Mouse (Mus musculus): ENCODE measurements around the gene Smtnl2. TPM values are rescaled to one million over a fixed set of nuclear protein-coding genes. Genes with fewer than 3 reads are reported as not detected.

Smtnl2 gene
- total RNA-seq, 2 experiments from 2014 or later, result 1.2 TPM; not detected in 1

DNA sequence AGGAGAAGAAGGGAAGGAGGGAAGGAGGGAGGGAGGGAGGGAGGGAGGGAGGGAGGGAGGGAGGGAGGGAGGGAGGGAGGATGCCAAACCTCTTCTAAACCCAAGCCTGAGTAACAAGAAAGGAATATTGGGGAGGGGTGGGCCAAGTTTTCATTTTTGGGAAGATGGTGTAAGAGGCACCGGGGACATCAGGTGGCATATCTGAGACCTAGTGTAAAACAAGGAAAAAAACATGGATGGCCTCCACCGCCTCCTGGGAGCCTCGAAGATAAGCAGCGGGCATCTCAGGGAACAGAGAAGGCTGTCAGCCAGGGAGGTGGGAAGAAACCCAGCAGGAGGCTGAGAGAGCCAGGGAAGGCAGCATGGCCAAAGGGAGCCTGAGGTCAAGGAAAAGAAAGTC, 6.0 kb downstream of the Smtnl2 start:
- ATAC-seq (replicated peaks; ENCODE audit: poor library complexity, severe bottlenecking), result no peak

DNA sequence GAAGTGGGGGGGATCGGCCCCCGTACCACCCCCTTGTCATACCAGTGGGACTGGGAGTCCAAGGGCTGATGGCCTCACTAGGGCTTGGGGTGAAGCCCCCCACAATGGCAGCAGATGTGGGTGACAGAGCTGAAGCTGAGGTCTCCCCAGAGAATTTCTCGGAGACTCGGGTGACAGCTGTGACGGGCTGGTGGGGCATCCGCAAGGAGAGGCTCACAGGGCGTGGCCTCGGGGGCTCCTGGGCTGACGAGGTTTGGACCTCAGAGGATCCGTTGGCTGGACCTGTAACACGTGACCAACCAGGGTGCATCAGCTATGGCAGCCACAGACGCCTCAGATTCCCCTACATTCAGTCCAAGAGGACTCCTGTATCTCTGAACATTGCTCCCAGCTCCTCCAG, 8.5 kb downstream of the Smtnl2 start:
- no peak for ATAC-seq (replicated peaks; ENCODE audit: poor library complexity, severe bottlenecking)

DNA sequence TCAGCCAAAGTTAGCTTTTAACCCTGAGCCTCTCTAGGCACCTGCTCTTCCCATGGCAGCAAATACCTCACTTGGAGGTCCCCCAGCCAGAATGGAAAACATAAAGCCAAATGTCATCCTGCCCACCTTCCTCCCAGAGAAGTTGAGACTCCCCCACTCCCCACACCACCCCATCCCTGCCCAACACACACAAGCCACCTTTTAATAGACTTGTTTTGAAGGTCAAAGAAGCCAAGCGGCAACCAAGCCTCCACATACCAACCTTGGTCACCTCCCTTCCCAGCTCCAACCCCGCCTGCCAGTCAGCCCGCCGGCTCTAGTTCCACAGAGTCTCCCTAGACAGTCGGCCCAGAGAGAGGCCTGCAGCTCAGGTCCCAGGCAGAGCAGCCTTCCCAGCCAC, 9.5 kb downstream of the Smtnl2 start:
- no peak for ATAC-seq (replicated peaks; ENCODE audit: poor library complexity, severe bottlenecking)

DNA sequence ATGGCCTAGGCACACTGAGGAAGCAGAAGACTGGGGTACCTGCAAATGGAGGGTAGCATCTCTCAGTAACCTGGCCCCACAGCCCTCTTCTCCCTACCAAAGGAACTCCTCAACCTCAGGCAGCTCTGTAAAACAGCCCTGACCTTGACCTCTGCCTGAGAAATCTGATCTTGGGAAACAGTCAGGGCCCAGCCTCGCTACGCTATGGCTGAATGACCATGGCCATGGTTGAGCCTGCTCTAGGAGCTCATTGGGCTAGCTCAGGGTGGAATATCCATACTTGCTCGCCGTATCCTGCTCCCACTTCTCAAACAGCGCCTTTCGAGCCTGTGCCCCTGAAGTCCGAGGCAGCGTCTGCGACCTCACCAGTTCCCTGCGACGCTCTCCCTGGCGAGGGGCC, 10.4 kb downstream of the Smtnl2 start:
- no peak for ATAC-seq (replicated peaks; ENCODE audit: poor library complexity, severe bottlenecking)

DNA sequence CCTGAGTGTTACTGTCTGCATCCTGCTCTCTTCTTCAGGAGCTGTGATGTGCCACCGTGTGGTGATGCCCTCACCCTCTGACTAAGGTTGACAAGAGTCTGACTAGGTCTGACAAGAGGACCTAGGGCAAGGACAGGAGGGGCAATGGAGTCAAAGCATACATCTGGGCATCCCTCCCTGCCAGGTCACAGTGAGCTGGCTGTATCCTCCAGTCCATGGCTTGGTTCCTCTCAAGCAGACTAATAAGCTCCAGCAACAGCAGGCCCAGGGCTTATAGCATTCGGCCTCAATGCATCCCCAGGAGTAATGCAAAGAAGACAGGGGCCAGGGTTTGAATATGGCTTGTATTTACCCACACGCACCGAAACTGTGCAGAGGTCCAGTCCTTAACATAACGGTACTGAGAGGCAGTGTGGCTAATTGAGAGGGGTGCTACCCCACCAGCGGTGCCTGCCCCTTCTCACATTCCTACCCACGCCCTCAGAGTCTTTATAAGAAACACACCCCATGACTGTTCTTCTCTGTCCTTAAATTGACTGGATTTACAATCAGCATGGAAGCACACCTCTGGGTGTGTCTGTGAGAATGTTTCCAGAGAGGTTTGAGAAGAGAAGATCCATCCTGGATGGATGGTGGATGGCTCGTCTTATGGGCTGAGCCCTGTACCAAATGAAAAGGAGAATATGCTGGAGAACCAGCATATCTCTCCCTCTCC, 13.5 kb downstream of the Smtnl2 start:
- no peak for ATAC-seq (replicated peaks; ENCODE audit: poor library complexity, severe bottlenecking)

DNA sequence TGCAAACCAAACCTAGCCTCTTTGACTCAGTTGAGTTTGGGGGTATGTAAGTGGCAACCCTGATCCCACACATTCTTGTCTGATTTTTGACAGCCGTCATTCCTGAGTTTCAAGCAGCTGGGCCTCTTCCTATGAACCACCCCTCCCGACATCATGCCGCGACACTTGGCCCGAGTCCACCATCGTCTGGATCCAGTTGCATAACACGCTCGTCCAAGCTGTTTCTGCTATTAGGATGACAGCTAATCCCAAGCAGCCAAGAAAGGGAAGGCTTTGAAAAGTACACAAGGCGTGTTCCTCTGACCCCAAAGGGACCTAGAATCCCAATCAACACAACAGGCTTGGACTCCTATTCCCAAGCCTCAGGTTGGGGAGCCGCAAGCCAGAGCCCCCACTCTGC, 14.4 kb downstream of the Smtnl2 start:
- ATAC-seq (replicated peaks; ENCODE audit: poor library complexity, severe bottlenecking), result no peak

DNA sequence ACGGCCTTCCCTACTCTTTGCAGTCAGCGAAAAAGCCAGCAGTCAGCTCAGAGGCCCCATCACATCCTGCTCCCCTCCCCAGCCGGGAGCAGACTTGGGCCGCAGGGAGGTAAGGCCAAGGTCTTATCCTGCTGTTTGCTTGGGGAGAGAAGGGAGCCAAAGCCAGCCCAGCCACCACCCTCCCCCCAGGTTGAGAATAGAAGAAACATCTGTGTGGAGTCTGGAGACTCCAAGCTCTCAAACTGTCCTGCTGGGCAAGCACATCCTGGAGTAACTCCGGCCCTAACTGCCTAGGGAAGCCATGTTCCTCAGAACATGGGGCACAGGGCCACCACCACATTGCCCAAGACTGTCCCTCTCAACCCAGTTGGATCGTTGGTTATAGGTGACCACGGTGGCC, 14.9 kb downstream of the Smtnl2 start:
- no peak for ATAC-seq (replicated peaks; ENCODE audit: poor library complexity, severe bottlenecking)

DNA sequence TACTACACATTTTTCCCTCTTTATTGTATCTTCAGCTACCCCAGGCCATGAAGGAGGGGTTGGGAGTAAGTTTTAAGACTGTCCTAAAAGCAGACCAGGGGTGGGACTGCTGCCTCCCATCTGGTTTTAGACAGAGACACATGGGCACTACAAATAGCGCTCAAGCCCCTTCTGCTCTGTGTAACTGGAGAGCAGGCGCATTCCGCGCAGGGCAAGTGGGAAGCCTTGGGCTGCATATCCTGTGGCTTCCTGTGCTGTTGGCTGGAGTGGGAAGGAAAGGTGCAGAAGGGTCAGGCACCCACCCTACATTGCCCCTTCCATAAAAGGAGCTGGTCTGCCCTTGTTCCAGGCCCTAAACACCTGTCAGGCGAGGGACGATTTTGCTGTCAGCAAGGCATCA, 15.9 kb downstream of the Smtnl2 start:
- no peak for ATAC-seq (replicated peaks; ENCODE audit: poor library complexity, severe bottlenecking)

DNA sequence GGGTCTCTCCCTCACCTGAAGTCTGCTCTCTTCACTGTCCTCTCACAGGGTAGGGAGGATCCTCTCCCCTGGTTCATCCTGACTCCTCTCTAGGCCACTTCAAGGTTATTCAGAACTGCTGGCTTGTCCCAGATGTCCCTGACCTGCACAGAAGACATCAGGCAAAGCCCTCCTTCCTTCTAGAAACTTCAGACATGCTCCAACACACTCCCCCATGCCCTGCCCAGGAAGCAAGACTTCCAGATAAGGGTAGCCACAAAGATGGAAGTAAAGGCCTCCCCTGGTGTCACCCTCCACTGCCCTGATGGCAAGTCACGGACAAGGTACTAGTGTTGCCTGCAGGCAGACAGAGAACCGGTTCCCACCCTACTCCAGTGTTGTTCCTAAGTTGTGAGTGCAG, 16.8 kb downstream of the Smtnl2 start:
- ATAC-seq (replicated peaks; ENCODE audit: poor library complexity, severe bottlenecking), result no peak

DNA sequence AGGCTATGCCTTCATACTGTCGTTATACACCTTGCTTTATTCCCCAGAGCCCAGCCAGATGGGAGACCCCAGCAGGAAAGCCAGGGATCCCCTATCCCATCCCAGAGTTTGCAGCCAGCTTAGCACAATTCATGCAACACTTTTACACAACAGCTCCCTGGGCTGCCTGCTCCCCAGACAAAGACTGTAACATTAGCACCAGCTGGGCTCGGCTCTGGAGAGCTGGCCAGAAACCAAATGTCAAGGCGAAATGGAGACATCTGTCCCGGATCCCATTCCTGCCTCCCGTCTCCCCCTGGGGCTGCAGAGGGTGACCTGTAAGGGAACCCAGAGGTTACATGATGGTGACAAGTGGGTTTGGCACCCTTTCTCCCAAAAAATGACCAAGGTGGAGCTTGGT, 17.8 kb downstream of the Smtnl2 start:
- no peak for ATAC-seq (replicated peaks; ENCODE audit: poor library complexity, severe bottlenecking)

DNA sequence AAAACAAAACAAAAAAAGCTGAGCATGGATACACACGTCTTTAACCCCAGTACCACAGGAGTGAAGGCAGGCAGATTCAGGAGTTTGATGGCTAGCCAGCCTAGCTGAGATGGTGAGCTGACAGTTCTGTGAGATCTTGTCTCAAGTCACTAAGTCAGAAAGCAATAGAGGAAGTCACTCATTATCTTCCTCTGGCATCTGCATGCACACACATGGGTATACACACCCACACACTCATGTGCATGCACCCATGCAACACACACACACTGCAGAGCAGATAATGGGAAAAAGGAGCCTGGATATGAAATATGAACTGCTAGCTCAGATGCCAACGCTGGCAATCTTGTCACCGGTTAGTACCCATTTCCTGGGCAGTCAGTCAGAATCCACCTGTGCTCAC, 18.3 kb downstream of the Smtnl2 start:
- no peak for ATAC-seq (replicated peaks; ENCODE audit: poor library complexity, severe bottlenecking)

DNA sequence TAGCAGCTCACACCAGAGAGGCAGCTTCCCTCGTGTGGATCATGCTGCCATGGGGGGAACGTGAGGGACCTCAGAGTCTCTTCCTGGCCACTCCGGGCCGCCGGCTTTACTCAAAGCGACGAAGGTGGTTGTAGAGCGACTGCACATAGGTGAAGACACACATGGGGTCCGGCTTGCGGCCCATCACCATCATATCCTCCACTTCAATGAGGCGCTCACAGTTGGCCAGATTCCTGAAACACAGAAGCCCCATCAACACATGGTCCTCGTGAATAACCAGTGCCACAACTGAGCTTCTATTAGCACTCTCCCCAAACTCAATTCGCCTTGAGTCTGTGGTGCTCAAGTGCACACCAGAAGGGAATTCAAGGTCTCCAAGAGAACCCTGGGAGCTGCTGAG, 20.3 kb downstream of the Smtnl2 start:
- ATAC-seq (replicated peaks; ENCODE audit: poor library complexity, severe bottlenecking), result no peak

DNA sequence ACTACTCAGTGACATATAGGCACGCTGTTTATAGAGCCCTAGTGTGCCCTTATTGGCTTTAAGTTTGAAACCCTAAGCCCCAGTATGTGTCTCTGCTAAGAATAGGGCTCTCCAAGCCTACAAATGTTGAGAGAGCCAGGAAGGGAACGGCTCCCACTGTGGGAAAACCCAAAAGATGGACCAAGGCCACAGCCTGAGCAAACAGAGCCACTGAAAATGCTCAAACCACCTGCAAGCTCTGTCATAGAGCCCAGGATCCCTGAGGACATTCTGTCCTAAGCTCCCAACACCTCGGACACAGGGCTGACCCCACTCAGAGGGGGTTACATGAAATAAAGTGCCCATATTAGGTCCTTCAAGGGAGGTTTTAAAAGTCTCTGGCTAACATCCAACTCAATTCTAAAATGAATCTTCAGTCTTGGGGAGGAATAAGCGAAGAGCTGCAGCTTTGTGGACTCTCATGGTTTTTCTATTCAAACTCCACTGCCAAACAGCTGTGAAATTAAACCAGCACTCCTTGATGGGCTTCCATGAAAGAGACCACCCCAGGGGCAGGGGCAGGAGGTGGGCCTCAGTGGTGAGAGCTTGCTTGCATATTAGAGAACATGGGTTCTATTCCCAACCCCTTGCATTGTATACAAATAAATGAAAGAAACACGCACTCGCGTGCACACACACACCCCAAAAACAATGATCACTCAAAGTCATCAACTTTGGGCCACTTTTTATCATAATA, 21.9 kb downstream of the Smtnl2 start:
- no peak for ATAC-seq (replicated peaks; ENCODE audit: poor library complexity, severe bottlenecking)

DNA sequence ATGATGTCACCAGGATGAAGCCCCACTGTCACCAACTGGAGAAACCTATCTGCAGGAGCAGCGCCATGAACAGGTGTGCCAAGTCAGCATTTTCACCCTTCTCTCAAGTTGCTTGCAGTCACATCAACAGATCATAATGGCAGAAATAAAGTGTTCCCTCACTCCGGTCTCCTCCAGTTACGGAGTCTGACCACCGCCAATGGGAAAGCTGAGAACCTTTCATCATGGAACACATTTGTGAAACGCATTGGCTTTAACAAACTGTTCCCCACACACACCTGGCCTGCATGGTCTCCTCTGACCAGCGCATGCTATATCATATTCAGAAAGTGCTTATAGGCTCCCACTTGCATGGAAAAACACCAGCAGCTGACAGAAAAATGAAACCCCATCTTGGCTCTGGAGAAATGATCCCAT, 23.4 kb downstream of the Smtnl2 start:
- no peak for ATAC-seq (replicated peaks; ENCODE audit: poor library complexity, severe bottlenecking)

DNA sequence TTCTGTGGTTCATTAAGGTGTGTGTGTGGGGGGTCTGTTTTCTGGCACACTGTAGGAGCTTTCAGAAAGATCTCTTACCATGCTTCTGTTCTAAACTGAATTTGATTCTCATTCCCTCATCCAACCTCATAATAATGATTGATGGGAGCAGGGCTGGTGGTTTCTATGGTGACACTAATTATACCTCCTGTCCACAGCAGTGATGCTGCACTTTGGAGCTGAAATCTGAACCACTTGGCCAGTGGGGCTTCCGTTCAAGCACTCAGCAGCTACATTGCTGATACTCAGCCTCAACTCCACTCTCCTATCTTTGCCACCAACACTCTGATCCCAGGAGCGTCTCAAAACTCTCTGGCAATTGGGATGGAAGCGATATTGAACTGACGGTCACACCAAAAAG, 32.2 kb downstream of the Smtnl2 start:
- ATAC-seq (replicated peaks; ENCODE audit: poor library complexity, severe bottlenecking), result no peak

DNA sequence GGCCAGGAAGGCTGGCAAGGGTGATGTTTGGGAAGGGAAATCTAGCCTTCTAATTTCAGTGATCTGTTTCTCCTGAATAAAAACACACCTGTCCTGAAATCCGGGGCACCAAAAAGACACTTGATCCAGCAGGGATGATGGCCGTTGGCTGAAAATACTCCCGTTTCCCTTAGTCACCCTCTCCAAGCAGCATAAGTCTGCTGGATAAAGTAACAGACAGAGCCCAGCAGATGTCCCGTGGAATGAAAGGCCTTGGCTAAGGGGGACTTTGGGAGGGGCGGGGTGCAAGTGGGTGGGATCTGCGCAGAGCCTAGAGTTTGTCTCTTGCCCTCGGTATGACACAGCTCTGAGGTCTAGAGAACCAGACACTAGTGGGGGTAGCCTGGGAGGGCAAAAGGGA, 33.3 kb downstream of the Smtnl2 start:
- ATAC-seq (replicated peaks; ENCODE audit: poor library complexity, severe bottlenecking), result no peak

DNA sequence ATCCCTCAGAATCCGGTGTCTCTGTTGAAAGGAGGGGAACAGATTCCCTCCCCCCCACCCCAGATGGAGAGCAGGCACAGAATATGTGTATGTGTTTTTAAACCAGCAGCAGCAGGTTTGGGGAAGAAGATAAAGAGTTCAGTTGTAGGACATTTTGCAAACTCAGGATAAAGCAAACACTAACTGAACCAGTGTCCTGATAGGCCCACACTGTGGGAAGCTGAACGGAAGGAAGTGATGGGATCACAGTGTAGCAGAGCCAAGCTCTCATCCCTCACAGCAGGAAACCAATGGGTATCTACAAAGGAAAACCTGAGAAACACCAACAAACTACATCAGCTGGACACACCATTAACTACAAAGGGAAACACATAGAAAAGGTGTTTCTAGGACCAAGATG, 35.0 kb downstream of the Smtnl2 start:
- no peak for ATAC-seq (replicated peaks; ENCODE audit: poor library complexity, severe bottlenecking)

DNA sequence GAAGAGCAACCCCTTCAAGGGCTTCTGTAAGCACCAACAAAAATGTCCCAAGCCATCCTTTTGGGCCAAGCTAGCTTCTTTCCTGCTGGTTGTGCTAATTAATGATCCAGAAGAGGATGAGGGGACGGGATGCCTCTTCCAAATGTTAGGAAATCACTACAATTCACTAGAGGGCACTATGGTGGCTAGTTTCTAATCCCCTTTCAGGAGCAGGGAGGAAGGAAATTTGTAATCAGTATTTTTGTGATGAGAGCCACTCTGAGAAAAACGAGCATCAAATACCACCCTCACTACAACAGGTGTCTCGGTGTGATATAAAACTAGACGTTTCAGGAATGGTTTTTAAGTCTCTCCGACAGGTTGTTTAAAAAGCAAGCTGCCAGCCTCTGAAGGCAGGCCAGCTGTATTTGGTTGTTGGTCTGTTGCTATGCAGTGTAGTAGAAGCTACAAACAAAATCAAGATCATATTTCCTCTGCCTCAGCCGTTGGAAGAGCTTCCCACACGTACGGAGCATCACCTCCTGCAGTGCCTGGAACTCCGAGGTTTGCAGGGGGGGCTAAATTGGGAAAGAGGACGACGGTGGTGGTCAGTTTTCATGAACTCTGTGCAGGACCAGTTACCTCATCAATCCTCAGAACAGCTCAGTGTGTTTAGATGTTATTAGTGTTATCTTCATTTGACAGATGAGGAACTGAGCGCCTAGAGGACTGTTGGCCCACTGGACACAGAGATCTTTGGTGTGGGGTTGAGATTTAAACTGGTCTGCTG, 41.4 kb downstream of the Smtnl2 start:
- no peak for ATAC-seq (replicated peaks; ENCODE audit: poor library complexity, severe bottlenecking)

DNA sequence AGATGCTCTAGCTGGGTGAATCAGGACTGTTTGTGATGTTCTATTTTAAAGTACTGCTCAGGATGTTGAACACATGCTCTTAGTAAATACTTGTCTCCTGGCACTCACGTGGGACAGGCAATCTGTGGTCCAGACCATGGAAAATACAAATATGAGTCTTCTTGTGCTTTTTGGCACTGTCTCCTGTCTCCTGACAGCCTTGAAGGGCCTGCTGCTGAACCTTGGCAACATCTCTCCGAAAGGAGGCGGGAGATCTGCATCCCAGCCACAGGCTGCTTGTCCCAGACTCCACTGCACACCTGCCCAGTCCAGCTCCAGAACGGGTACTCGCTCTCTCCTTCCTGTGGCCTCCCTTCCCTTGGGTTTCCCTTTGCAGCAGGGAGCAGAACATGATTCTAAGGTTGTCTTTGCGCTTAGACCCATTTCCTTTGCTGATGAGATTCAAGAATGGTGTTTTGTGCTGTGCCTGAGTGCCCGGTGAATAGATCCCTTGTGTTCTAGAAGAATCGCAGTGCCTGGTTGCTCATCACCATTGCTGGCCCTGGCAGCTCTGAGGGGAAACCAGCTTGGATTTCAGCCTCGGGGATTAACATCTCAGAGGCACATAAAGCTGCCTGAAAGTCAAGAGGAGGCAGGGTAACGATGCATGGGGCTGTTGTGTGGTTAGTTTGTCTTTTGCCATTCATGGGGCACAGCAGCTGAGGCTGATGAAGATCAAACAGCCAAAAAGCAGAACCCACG, 43.4 kb downstream of the Smtnl2 start:
- no peak for ATAC-seq (replicated peaks; ENCODE audit: poor library complexity, severe bottlenecking)

DNA sequence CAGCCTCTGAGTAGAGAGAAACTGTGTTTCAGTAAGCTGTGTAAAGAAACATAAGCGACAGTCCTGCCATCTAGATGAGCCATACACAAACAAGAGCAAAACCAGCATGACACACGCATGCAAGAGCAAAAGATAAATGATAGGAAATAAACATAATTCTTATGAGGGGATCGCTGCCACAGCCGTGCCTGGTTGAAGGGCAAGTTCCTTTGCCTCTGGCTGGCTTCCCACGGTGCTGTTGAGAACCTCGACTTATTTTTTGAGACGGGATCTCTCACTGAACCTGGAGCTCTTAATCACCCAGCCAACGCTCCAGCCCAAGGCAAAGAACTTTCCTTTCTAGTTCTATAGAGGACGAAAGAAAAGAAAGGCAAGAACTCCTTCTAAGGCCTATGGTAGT, 45.4 kb downstream of the Smtnl2 start:
- ATAC-seq (replicated peaks; ENCODE audit: poor library complexity, severe bottlenecking), result no peak

DNA sequence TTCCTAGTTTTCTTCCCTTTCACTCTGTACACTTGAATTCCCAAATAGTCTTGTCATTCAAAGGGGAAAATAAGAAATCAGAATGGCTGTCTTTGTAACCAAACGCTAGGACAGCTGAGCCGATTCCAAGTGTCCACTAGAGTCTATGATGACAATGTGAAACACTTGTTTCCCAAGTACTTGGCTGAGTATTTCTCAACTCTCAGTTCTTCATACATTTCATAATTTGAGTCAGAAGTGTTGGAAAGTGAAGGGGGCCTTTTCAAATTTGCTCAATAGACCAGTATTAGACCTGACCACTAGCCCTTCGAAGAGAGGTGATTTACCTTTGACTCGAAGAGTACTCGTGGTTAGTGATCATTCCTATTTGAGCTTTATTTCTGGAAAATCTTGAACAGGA, 47.0 kb downstream of the Smtnl2 start:
- ATAC-seq (replicated peaks; ENCODE audit: poor library complexity, severe bottlenecking), result peak; percentile 65

All from granulocyte monocyte progenitor cell, adult 5-6 weeks (primary cell).